Mouse (Mus musculus): ENCODE results near the gene Lnx2. TPM values are rescaled to one million over a fixed set of nuclear protein-coding genes. Genes with fewer than 3 reads are reported as not detected.

Gene Lnx2
- total and polyA plus RNA-seq, 2 experiments = 11.0 to 19.7 TPM

DNA sequence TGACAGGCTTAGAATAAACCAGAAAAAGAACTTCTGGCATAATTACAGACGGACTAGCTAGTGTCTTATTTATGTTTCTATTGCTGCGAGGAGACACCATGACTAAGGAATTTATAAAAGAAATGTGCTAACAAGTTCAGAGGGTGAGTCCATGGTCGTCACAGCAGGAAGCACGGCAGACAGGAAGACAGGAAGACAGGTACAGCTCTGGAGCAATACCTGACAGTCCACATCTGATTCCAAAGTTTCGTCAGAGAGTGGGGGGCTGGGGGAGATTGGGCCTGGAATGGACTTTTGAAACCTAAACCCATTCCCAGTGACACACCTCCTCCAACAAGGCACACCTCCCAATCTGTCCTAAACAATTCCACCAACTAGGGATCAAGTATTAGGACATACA is 9.4 kb downstream of the Lnx2 start:
- TF ChIP-seq CTCF (IDR thresholded peaks at IDR 0.05; ENCODE audit: low read depth, low read length) = no peak
- TF ChIP-seq POLR2A (IDR thresholded peaks at IDR 0.05; ENCODE audit: extremely low read depth, insufficient read depth, low read length) = no peak
- DNase-seq (ENCODE audit: extremely low read depth, low read depth, low spot score) = peak; percentile 86
- 17% methylated on average over 5 of the region's 5 CpGs for WGBS
- Histone ChIP-seq H3K27me3 (ENCODE audit: control insufficient read depth, insufficient read depth, low read length) (no peaks in the 10 kb centered on the region), H3K27ac (replicated peaks; ENCODE audit: insufficient read depth, low read depth, low read length) (peak overlapping the region; percentile 10; the same call in 1 of the 2 replicates), H3K4me3 (ENCODE audit: insufficient read depth, low read depth, low read length) (no peak overlapping the region), H3K79me2 (ENCODE audit: control insufficient read depth, insufficient read depth, low read length) (peaks cover 52% of the 10 kb centered on the region), H3K9ac (ENCODE audit: low read depth, low read length) (no peak overlapping the region), H3K36me3 (ENCODE audit: control insufficient read depth, insufficient read depth, low read length) (no peaks in the 10 kb centered on the region), H3K4me1 (ENCODE audit: control insufficient read depth, insufficient read depth, low read length) (peaks cover 33% of the 10 kb centered on the region)

DNA sequence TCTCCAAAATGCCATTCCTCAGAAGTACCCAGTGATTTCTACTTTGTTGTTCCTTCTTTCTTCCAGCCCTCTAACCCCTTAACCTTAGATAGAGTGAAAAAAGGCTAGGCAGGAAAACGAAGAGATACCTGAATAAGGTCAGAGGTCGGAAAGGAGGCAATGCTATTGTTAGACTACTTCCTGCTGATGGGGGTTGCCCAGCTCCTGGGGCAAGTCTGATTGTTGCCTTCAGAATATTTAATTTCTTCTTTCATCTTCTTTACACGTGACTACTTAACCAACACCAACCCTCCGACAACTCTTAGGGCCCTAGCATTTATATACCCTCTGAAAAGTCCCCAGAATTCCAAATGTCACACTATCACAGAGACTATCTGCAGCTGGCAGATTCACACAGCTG is 10.3 kb downstream of the Lnx2 start:
- TF ChIP-seq CTCF (IDR thresholded peaks at IDR 0.05; ENCODE audit: low read depth, low read length) = no peak
- TF ChIP-seq POLR2A (IDR thresholded peaks at IDR 0.05; ENCODE audit: extremely low read depth, insufficient read depth, low read length) = no peak
- DNase-seq (ENCODE audit: extremely low read depth, low read depth, low spot score) = no peak
- Histone ChIP-seq H3K36me3 (ENCODE audit: control insufficient read depth, insufficient read depth, low read length) (no peaks in the 10 kb centered on the region), H3K27me3 (ENCODE audit: control insufficient read depth, insufficient read depth, low read length) (no peaks in the 10 kb centered on the region), H3K9ac (ENCODE audit: low read depth, low read length) (no peak overlapping the region), H3K79me2 (ENCODE audit: control insufficient read depth, insufficient read depth, low read length) (peaks cover 57% of the 10 kb centered on the region), H3K4me3 (ENCODE audit: insufficient read depth, low read depth, low read length) (no peak overlapping the region), H3K4me1 (ENCODE audit: control insufficient read depth, insufficient read depth, low read length) (peaks cover 33% of the 10 kb centered on the region), H3K27ac (replicated peaks; ENCODE audit: insufficient read depth, low read depth, low read length) (no peak overlapping the region)
- WGBS = 58% methylated on average over 4 of the region's 4 CpGs

DNA sequence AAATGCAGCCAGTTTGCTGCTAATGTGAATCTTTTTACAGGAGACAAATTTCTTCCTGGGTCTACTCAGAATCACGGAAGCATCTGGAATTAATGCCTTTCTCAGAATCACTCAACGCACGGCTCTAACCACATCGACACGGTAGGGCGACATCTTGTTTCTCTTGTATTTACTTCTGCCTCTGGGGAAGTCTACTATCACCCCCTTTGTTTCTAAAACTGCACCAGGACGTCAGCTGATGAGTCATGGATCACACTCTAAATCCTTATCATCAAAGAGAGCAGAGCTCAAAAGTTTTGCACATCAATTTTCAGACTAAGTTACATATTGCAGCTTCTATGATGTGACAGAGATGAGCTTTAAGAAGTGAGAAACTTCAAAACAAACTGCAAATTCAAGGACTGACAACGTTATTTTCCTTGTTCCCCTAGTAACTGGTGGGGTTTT is 13.1 kb downstream of the Lnx2 start:
- no peak overlapping the region for H3K4me3 ChIP-seq (ENCODE audit: insufficient read depth, low read depth, low read length)
- H3K79me2 ChIP-seq (ENCODE audit: control insufficient read depth, insufficient read depth, low read length) = peaks cover 52% of the 10 kb centered on the region
- H3K27me3 ChIP-seq (ENCODE audit: control insufficient read depth, insufficient read depth, low read length) = no peaks in the 10 kb centered on the region
- H3K36me3 ChIP-seq (ENCODE audit: control insufficient read depth, insufficient read depth, low read length) = no peaks in the 10 kb centered on the region
- 48% methylated on average over 8 of the region's 8 CpGs for WGBS
- H3K27ac ChIP-seq (replicated peaks; ENCODE audit: insufficient read depth, low read depth, low read length) = no peak overlapping the region
- no peak for DNase-seq (ENCODE audit: extremely low read depth, low read depth, low spot score)
- peaks cover 28% of the 10 kb centered on the region for H3K4me1 ChIP-seq (ENCODE audit: control insufficient read depth, insufficient read depth, low read length)
- H3K9ac ChIP-seq (ENCODE audit: low read depth, low read length) = no peak overlapping the region
- no peak for TF ChIP-seq POLR2A (IDR thresholded peaks at IDR 0.05; ENCODE audit: extremely low read depth, insufficient read depth, low read length)
- TF ChIP-seq CTCF (IDR thresholded peaks at IDR 0.05; ENCODE audit: low read depth, low read length) = no peak

DNA sequence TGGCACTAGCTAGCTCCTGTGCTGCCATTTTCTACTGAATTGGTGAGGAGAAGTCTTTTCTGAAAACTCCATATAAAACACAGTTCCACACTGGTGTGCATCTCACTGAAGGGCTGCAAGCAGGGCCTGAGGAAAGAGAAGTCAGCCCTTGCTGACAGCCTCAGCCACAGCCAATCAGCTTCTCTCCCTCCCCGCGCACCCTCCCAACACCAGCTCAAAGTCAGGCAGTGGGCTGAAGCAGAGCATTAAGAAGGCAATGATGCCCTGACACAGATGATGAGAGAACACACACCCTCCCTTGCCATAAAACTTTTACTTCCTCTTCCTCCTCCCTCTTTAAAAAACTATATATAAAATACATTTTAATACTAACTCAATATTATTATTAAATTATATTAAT is 16.4 kb downstream of the Lnx2 start:
- no peaks in the 10 kb centered on the region for H3K27me3 ChIP-seq (ENCODE audit: control insufficient read depth, insufficient read depth, low read length)
- H3K4me3 ChIP-seq (ENCODE audit: insufficient read depth, low read depth, low read length) = no peak overlapping the region
- no peaks in the 10 kb centered on the region for H3K36me3 ChIP-seq (ENCODE audit: control insufficient read depth, insufficient read depth, low read length)
- no peak overlapping the region for H3K27ac ChIP-seq (replicated peaks; ENCODE audit: insufficient read depth, low read depth, low read length)
- no peak for DNase-seq (ENCODE audit: extremely low read depth, low read depth, low spot score)
- H3K4me1 ChIP-seq (ENCODE audit: control insufficient read depth, insufficient read depth, low read length) = peaks cover 38% of the 10 kb centered on the region
- H3K79me2 ChIP-seq (ENCODE audit: control insufficient read depth, insufficient read depth, low read length) = peaks cover 44% of the 10 kb centered on the region
- TF ChIP-seq CTCF (IDR thresholded peaks at IDR 0.05; ENCODE audit: low read depth, low read length) = no peak
- no peak for TF ChIP-seq POLR2A (IDR thresholded peaks at IDR 0.05; ENCODE audit: extremely low read depth, insufficient read depth, low read length)
- H3K9ac ChIP-seq (ENCODE audit: low read depth, low read length) = no peak overlapping the region
- WGBS = 94% methylated on average over 2 of the region's 2 CpGs

DNA sequence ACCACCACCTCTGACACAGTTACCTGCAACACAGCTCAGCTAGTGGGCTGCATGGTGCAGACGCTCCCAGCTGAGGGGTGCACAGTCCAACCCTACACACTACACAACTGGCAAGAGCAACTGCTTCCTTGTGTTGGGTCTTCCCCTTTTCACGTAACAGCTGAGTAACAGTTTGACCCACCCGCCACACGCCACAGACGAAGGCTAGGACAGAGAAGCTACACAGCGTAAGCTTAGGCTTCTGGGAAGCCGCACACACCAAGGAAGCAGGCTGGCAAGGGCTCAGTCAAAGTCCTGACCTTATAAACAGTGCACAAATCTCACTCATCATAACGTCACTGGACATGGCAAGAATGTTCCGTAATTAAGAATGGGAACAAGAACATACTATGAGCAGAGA is 17.1 kb downstream of the Lnx2 start:
- WGBS = 22% methylated on average over 9 of the region's 9 CpGs
- TF ChIP-seq POLR2A (IDR thresholded peaks at IDR 0.05; ENCODE audit: extremely low read depth, insufficient read depth, low read length) (no peak), CTCF (IDR thresholded peaks at IDR 0.05; ENCODE audit: low read depth, low read length) (no peak)
- Histone ChIP-seq H3K27me3 (ENCODE audit: control insufficient read depth, insufficient read depth, low read length) (no peaks in the 10 kb centered on the region), H3K27ac (replicated peaks; ENCODE audit: insufficient read depth, low read depth, low read length) (peak overlapping the region; percentile 41), H3K36me3 (ENCODE audit: control insufficient read depth, insufficient read depth, low read length) (no peaks in the 10 kb centered on the region), H3K9ac (ENCODE audit: low read depth, low read length) (no peak overlapping the region), H3K4me1 (ENCODE audit: control insufficient read depth, insufficient read depth, low read length) (peaks cover 38% of the 10 kb centered on the region), H3K79me2 (ENCODE audit: control insufficient read depth, insufficient read depth, low read length) (peaks cover 38% of the 10 kb centered on the region), H3K4me3 (ENCODE audit: insufficient read depth, low read depth, low read length) (no peak overlapping the region)
- DNase-seq (ENCODE audit: extremely low read depth, low read depth, low spot score) = peak; percentile 68

GRCm38 (mm10) chr5:147058661-147059060 is 17.7 kb downstream of the Lnx2 start:
- Histone ChIP-seq H3K27ac (replicated peaks; ENCODE audit: insufficient read depth, low read depth, low read length) (peak overlapping the region; percentile 73), H3K79me2 (ENCODE audit: control insufficient read depth, insufficient read depth, low read length) (peaks cover 39% of the 10 kb centered on the region), H3K4me1 (ENCODE audit: control insufficient read depth, insufficient read depth, low read length) (peaks cover 40% of the 10 kb centered on the region), H3K27me3 (ENCODE audit: control insufficient read depth, insufficient read depth, low read length) (no peaks in the 10 kb centered on the region), H3K9ac (ENCODE audit: low read depth, low read length) (no peak overlapping the region), H3K4me3 (ENCODE audit: insufficient read depth, low read depth, low read length) (no peak overlapping the region), H3K36me3 (ENCODE audit: control insufficient read depth, insufficient read depth, low read length) (no peaks in the 10 kb centered on the region)
- 55% methylated on average over 5 of the region's 5 CpGs for WGBS
- peak; percentile 83 for DNase-seq (ENCODE audit: extremely low read depth, low read depth, low spot score)
- TF ChIP-seq POLR2A (IDR thresholded peaks at IDR 0.05; ENCODE audit: extremely low read depth, insufficient read depth, low read length) (no peak), CTCF (IDR thresholded peaks at IDR 0.05; ENCODE audit: low read depth, low read length) (no peak)
